Mouse (Mus musculus): ENCODE results near the gene Gm49368.

Gm49368 gene

GRCm38 (mm10) chr7:128057860-128058259 is 4.6 kb upstream of the Gm49368 start:
- no peak for DNase-seq (ENCODE audit: low read depth, low spot score)

GRCm38 (mm10) chr7:128058576-128058975 is 3.9 kb upstream of the Gm49368 start:
- DNase-seq (ENCODE audit: low read depth, low spot score), result no peak

- DNase-seq (ENCODE audit: low read depth, low spot score), result no peak
Measured at GRCm38 (mm10) chr7:128059091-128059490, 3.4 kb upstream of the Gm49368 start.

- DNase-seq (ENCODE audit: low read depth, low spot score), result no peak
Measured at GRCm38 (mm10) chr7:128063211-128063781, 813 bp downstream of the Gm49368 start.

GRCm38 (mm10) chr7:128065547-128065946 is 3.1 kb downstream of the Gm49368 start:
- no peak for DNase-seq (ENCODE audit: low read depth, low spot score)

- no peak for DNase-seq (ENCODE audit: low read depth, low spot score)
Measured at GRCm38 (mm10) chr7:128067847-128068246, 5.4 kb downstream of the Gm49368 start.

GRCm38 (mm10) chr7:128069844-128070243 is 7.4 kb downstream of the Gm49368 start:
- DNase-seq (ENCODE audit: low read depth, low spot score), result no peak

- DNase-seq (ENCODE audit: low read depth, low spot score), result no peak
Measured at GRCm38 (mm10) chr7:128071816-128072215, 9.3 kb downstream of the Gm49368 start.

- no peak for DNase-seq (ENCODE audit: low read depth, low spot score)
Measured at GRCm38 (mm10) chr7:128080012-128080411, 17.5 kb downstream of the Gm49368 start.

GRCm38 (mm10) chr7:128089141-128089540 is 26.7 kb downstream of the Gm49368 start:
- no peak for DNase-seq (ENCODE audit: low read depth, low spot score)

GRCm38 (mm10) chr7:128098135-128098534 is 35.7 kb downstream of the Gm49368 start:
- no peak for DNase-seq (ENCODE audit: low read depth, low spot score)

- DNase-seq (ENCODE audit: low read depth, low spot score), result no peak
Measured at GRCm38 (mm10) chr7:128100742-128101357, 38.4 kb downstream of the Gm49368 start.

GRCm38 (mm10) chr7:128105246-128105645 is 42.8 kb downstream of the Gm49368 start:
- DNase-seq (ENCODE audit: low read depth, low spot score), result no peak

GRCm38 (mm10) chr7:128107462-128107861 is 45.0 kb downstream of the Gm49368 start:
- DNase-seq (ENCODE audit: low read depth, low spot score), result no peak

- DNase-seq (ENCODE audit: low read depth, low spot score), result no peak
Measured at GRCm38 (mm10) chr7:128110314-128110713, 47.8 kb downstream of the Gm49368 start.

GRCm38 (mm10) chr7:128112131-128112530 is 49.6 kb downstream of the Gm49368 start:
- DNase-seq (ENCODE audit: low read depth, low spot score), result no peak

- DNase-seq (ENCODE audit: low read depth, low spot score), result no peak
Measured at GRCm38 (mm10) chr7:128114371-128115105, 52.1 kb downstream of the Gm49368 start.

GRCm38 (mm10) chr7:128115211-128115958 is 52.9 kb downstream of the Gm49368 start:
- no peak for DNase-seq (ENCODE audit: low read depth, low spot score)

GRCm38 (mm10) chr7:128116396-128116795 is 53.9 kb downstream of the Gm49368 start:
- DNase-seq (ENCODE audit: low read depth, low spot score), result no peak

- no peak for DNase-seq (ENCODE audit: low read depth, low spot score)
Measured at GRCm38 (mm10) chr7:128119726-128120490, 57.4 kb downstream of the Gm49368 start.
